Mouse (Mus musculus) liver, embryonic 14 days (tissue): Measurements from ENCODE around the gene Col10a1. TPM values are rescaled to one million over a fixed set of nuclear protein-coding genes. Genes with fewer than 3 reads are reported as not detected.

Source experiments
- polyA plus RNA-seq: library from polyadenylated mRNA; depleted of rRNA; stranded (reverse); fragments of >200 nt; gene quantifications from 2 replicates; pipeline ENCODE4 v1.2.3, GENCODE M21; 2012; rRNA removed

The Col10a1 gene
- polyA plus RNA-seq, result not detected in 2 replicates

DNA sequence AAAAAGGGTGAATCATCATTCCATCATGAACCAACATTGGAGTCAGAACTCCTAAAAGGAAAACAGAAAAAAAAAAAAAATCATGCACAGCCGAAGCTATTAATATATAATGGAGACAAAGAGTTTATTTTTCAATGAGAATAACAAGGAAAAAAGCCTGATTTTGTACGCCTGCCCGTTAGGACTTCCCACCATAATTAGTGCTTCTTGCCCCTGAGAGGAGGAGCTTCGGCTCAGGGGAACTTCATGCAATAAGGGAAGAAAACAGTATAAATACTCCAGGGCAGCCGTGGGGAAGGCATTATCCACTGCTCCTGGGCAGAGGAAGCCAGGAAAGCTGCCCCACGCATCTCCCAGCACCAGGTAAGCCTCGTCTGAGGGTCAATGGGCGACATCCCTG lies at the start of gene Col10a1:
Col10a1 (plus strand) TSS at position 301 of the 400 bp plus-strand sequence.

DNA sequence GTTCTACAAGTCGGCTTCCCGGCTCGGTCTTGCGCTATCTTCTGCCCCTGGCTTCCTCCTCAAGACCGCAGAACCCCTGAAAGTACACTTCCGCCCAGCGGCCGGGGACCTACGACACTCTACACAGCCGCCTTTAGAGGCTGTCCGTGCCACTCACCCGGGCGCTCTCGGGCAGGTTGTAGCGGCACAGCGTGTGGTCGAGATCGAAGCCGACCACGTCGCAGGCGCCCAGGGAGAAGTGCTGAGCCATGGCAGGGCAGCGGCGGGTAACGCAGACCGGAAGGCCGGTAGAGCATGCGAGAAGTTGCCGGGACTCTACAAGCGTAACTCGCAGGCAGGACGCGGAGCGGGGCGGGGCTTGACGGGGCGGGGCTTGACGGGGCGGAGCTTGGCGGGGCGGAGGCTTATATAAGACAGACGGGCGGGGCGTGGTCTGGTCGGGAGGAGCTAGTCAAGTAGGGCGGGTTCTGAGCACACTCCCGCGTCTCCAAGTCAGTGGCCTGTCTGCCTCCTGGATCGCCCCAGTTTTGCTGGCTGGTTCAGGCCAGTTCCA lies 28.5 kb downstream of the Col10a1 start, which contains the start of gene Nt5dc1:
Nt5dc1 (minus strand) TSS at position 349 of the 553 bp plus-strand sequence.

Other genes with a start within 250 kb of the Col10a1 start
- gene Dse, start 182.3 kb upstream of the Col10a1 start, polyA plus RNA-seq, result 2.8 and 3.7 TPM in 2 replicates
- 10.2 and 12.1 TPM in 2 replicates for gene Tspyl1, start 107.8 kb upstream of the Col10a1 start, polyA plus RNA-seq
- gene Tspyl4, start 92.5 kb upstream of the Col10a1 start, polyA plus RNA-seq, result 0.36 and 0.46 TPM in 2 replicates
- 3.3 and 4.1 TPM in 2 replicates for gene Nt5dc1, start 28.6 kb downstream of the Col10a1 start, polyA plus RNA-seq
- 0.51 and 0.60 TPM in 2 replicates for gene Frk, start 93.4 kb downstream of the Col10a1 start, polyA plus RNA-seq